Mouse (Mus musculus): ENCODE measurements around the gene Klhl12. TPM values are rescaled to one million over a fixed set of nuclear protein-coding genes. Genes with fewer than 3 reads are reported as not detected.
"Not testable (repeated sequence)": the region's sequence is repeated elsewhere in the genome, so short reads cannot be mapped to it uniquely, and the experiment has no call there.

The Klhl12 gene
- polyA plus RNA-seq, 1 experiment: 30.3 TPM

- Histone ChIP-seq H3K4me3 (ENCODE audit: control insufficient read depth, low read depth, low read length) (no peak overlapping the region), H3K27me3 (ENCODE audit: control insufficient read depth, insufficient read depth, low read length) (no peaks in the 10 kb centered on the region), H3K4me1 (ENCODE audit: control insufficient read depth, insufficient read depth, low read length) (peaks cover 3% of the 10 kb centered on the region), H3K27ac (ENCODE audit: control insufficient read depth, insufficient read depth, low read depth, low read length) (no peak overlapping the region), H3K36me3 (ENCODE audit: control insufficient read depth, insufficient read depth, low read length) (no peaks in the 10 kb centered on the region)
- no peak for TF ChIP-seq CTCF (IDR thresholded peaks at IDR 0.05; ENCODE audit: control insufficient read depth, insufficient read depth, insufficient replicate concordance, low read depth, low read length)
- no peak for TF ChIP-seq POLR2A (IDR thresholded peaks at IDR 0.05; ENCODE audit: control insufficient read depth, low read depth, low read length)
Observed at GRCm38 (mm10) chr1:134515891-134516290, 60.6 kb downstream of the Klhl12 start.

GRCm38 (mm10) chr1:134516491-134517198 is 61.3 kb downstream of the Klhl12 start:
- no peaks in the 10 kb centered on the region for H3K36me3 ChIP-seq (ENCODE audit: control insufficient read depth, insufficient read depth, low read length)
- H3K27me3 ChIP-seq (ENCODE audit: control insufficient read depth, insufficient read depth, low read length): no peaks in the 10 kb centered on the region
- H3K27ac ChIP-seq (ENCODE audit: control insufficient read depth, insufficient read depth, low read depth, low read length): no peak overlapping the region
- TF ChIP-seq CTCF (IDR thresholded peaks at IDR 0.05; ENCODE audit: control insufficient read depth, insufficient read depth, insufficient replicate concordance, low read depth, low read length) (no peak), POLR2A (IDR thresholded peaks at IDR 0.05; ENCODE audit: control insufficient read depth, low read depth, low read length) (no peak)
- H3K4me1 ChIP-seq (ENCODE audit: control insufficient read depth, insufficient read depth, low read length): peaks cover 3% of the 10 kb centered on the region
- no peak overlapping the region for H3K4me3 ChIP-seq (ENCODE audit: control insufficient read depth, low read depth, low read length)

- not testable (repeated sequence) for H3K36me3 ChIP-seq (ENCODE audit: control insufficient read depth, insufficient read depth, low read length); H3K27me3 ChIP-seq (ENCODE audit: control insufficient read depth, insufficient read depth, low read length); H3K4me1 ChIP-seq (ENCODE audit: control insufficient read depth, insufficient read depth, low read length); H3K4me3 ChIP-seq (ENCODE audit: control insufficient read depth, low read depth, low read length); H3K27ac ChIP-seq (ENCODE audit: control insufficient read depth, insufficient read depth, low read depth, low read length)
Observed at GRCm38 (mm10) chr1:134517841-134518240, 62.5 kb downstream of the Klhl12 start.

- Histone ChIP-seq H3K36me3 (ENCODE audit: control insufficient read depth, insufficient read depth, low read length) (no peaks in the 10 kb centered on the region), H3K4me1 (ENCODE audit: control insufficient read depth, insufficient read depth, low read length) (peaks cover 2% of the 10 kb centered on the region), H3K27me3 (ENCODE audit: control insufficient read depth, insufficient read depth, low read length) (no peaks in the 10 kb centered on the region), H3K4me3 (ENCODE audit: control insufficient read depth, low read depth, low read length) (no peak overlapping the region; the same call in 1 of the 2 replicates), H3K27ac (ENCODE audit: control insufficient read depth, insufficient read depth, low read depth, low read length) (no peak overlapping the region)
- peak; percentile 62; the same call in 1 of the 2 replicates for TF ChIP-seq CTCF (IDR thresholded peaks at IDR 0.05; ENCODE audit: control insufficient read depth, insufficient read depth, insufficient replicate concordance, low read depth, low read length)
- TF ChIP-seq POLR2A (IDR thresholded peaks at IDR 0.05; ENCODE audit: control insufficient read depth, low read depth, low read length): no peak
Observed at GRCm38 (mm10) chr1:134518677-134519076, 63.3 kb downstream of the Klhl12 start.

GRCm38 (mm10) chr1:134519201-134519600 is 63.9 kb downstream of the Klhl12 start:
- H3K36me3 ChIP-seq (ENCODE audit: control insufficient read depth, insufficient read depth, low read length); H3K4me3 ChIP-seq (ENCODE audit: control insufficient read depth, low read depth, low read length); H3K27me3 ChIP-seq (ENCODE audit: control insufficient read depth, insufficient read depth, low read length); H3K27ac ChIP-seq (ENCODE audit: control insufficient read depth, insufficient read depth, low read depth, low read length); H3K4me1 ChIP-seq (ENCODE audit: control insufficient read depth, insufficient read depth, low read length): not testable (repeated sequence)

GRCm38 (mm10) chr1:134520001-134520721 is 64.8 kb downstream of the Klhl12 start:
- TF ChIP-seq CTCF (IDR thresholded peaks at IDR 0.05; ENCODE audit: control insufficient read depth, insufficient read depth, insufficient replicate concordance, low read depth, low read length) (no peak), POLR2A (IDR thresholded peaks at IDR 0.05; ENCODE audit: control insufficient read depth, low read depth, low read length) (no peak)
- Histone ChIP-seq H3K4me3 (ENCODE audit: control insufficient read depth, low read depth, low read length) (no peak overlapping the region), H3K4me1 (ENCODE audit: control insufficient read depth, insufficient read depth, low read length) (no peaks in the 10 kb centered on the region; the same call in none of the 2 replicates), H3K27ac (ENCODE audit: control insufficient read depth, insufficient read depth, low read depth, low read length) (no peak overlapping the region), H3K27me3 (ENCODE audit: control insufficient read depth, insufficient read depth, low read length) (no peaks in the 10 kb centered on the region), H3K36me3 (ENCODE audit: control insufficient read depth, insufficient read depth, low read length) (no peaks in the 10 kb centered on the region)

GRCm38 (mm10) chr1:134521163-134521562 is 65.8 kb downstream of the Klhl12 start:
- TF ChIP-seq CTCF (IDR thresholded peaks at IDR 0.05; ENCODE audit: control insufficient read depth, insufficient read depth, insufficient replicate concordance, low read depth, low read length) (no peak), POLR2A (IDR thresholded peaks at IDR 0.05; ENCODE audit: control insufficient read depth, low read depth, low read length) (no peak)
- no peaks in the 10 kb centered on the region for H3K36me3 ChIP-seq (ENCODE audit: control insufficient read depth, insufficient read depth, low read length)
- no peak overlapping the region for H3K4me3 ChIP-seq (ENCODE audit: control insufficient read depth, low read depth, low read length)
- no peaks in the 10 kb centered on the region; the same call in none of the 2 replicates for H3K4me1 ChIP-seq (ENCODE audit: control insufficient read depth, insufficient read depth, low read length)
- no peaks in the 10 kb centered on the region for H3K27me3 ChIP-seq (ENCODE audit: control insufficient read depth, insufficient read depth, low read length)
- no peak overlapping the region for H3K27ac ChIP-seq (ENCODE audit: control insufficient read depth, insufficient read depth, low read depth, low read length)

All from testis, adult 2 months (tissue).